In the genomic region with DNA sequence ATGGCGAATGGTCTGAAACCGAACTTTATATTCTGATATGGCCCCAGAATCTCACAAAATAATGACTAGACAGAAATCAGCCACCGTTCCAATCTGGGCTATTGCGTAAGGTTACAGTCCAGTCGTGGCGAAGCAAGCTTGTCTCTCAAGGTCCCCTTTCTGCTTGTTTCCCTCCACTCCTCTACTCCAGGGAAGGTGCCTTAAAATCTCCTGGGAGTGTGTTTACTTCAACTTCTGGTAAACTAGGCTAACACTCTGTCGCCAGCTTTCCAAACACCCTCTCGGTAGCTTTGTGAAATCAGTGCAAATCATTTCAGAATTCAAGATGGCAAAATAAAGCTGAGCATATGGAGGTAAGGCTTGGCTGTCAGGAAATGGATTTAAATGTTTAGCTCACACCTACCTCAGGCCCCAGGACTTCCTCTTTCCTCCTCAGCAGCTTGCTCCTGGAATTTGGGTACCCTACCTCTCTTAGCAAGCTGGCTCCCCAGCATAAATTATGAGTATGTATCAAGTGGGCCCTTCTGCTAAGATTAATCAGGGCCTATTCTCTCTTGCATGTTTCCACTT, we compare ENCODE assay signal across 16 mouse cellular contexts. TPM values are rescaled to one million over a fixed set of nuclear protein-coding genes. Genes with fewer than 3 reads are reported as not detected.
DNase-seq lines count a peak whose midpoint lies in the region; ATAC-seq and TF ChIP-seq lines count a peak whose summit lies in the region.
"Had no signal": no experiment of that assay in that cellular context is flagged by ENCODE, and none has a peak within 500 bp of the region (broad histone marks: within the 10 kb centered on the region; RNA-seq: fewer than 3 reads in every experiment).

No protein-coding gene starts in this region.

- H3K4me1 ChIP-seq in forebrain, embryonic 14.5 days (ENCODE audit: control insufficient read depth, insufficient read depth, low read length) = peaks cover 33% of the 10 kb centered on the region
- H3K4me1 ChIP-seq in hindbrain, postnatal 0 days (ENCODE audit: insufficient read depth, low read length) = no peaks in the 10 kb centered on the region; the same call in 1 of the 2 replicates
- H3K4me1 ChIP-seq in neural tube, embryonic 12.5 days = peaks cover 40% of the 10 kb centered on the region
- H3K4me1 ChIP-seq in intestine, postnatal 0 days (replicated peaks; ENCODE audit: control insufficient read depth, insufficient read depth, low read length) = no peaks in the 10 kb centered on the region

- 30% methylated on average over 8 of the region's 8 CpGs for WGBS in forebrain, embryonic 14.5 days
- 58% methylated on average over 8 of the region's 8 CpGs for WGBS in hindbrain, postnatal 0 days
- 45% methylated on average over 8 of the region's 8 CpGs for WGBS in neural tube, embryonic 12.5 days
- WGBS in intestine, postnatal 0 days = 50% methylated on average over 8 of the region's 8 CpGs

- no peaks in the 10 kb centered on the region for H3K9me3 ChIP-seq in forebrain, embryonic 14.5 days (replicated peaks; ENCODE audit: control insufficient read depth, low read length)
- H3K9me3 ChIP-seq in hindbrain, postnatal 0 days (ENCODE audit: low read length) = no peaks in the 10 kb centered on the region
- no peaks in the 10 kb centered on the region for H3K9me3 ChIP-seq in neural tube, embryonic 12.5 days
- no peaks in the 10 kb centered on the region for H3K9me3 ChIP-seq in intestine, postnatal 0 days (ENCODE audit: control insufficient read depth)
- H3K9me3 ChIP-seq: embryonic facial prominence, embryonic 15.5 days; liver, embryonic 13.5 days had no signal

- no peak for TF ChIP-seq CTCF in brain, embryonic 14.5 days (IDR thresholded peaks at IDR 0.05; ENCODE audit: borderline replicate concordance, extremely low read depth, insufficient read depth, insufficient read length)
- no peak for TF ChIP-seq CTCF in hindbrain, postnatal 0 days (IDR thresholded peaks at IDR 0.05; ENCODE audit: low read depth)
- no peak for TF ChIP-seq CTCF in intestine, postnatal 0 days (IDR thresholded peaks at IDR 0.05; ENCODE audit: low read depth)
- no peak for TF ChIP-seq CTCF in gastrocnemius, adult 2 months (IDR thresholded peaks at IDR 0.05)

- no peak for ATAC-seq in forebrain, embryonic 14.5 days
- ATAC-seq in hindbrain, postnatal 0 days = no peak
- no peak for ATAC-seq in neural tube, embryonic 12.5 days (ENCODE audit: low FRiP score, low read depth)
- no peak for ATAC-seq in intestine, postnatal 0 days
- ATAC-seq: CD4-positive, CD25-positive, alpha-beta regulatory T cell, adult 4 months had no signal

- no peaks in the 10 kb centered on the region for H3K27me3 ChIP-seq in forebrain, embryonic 14.5 days (replicated peaks; ENCODE audit: control insufficient read depth, insufficient read depth, low read length)
- H3K27me3 ChIP-seq in hindbrain, postnatal 0 days (ENCODE audit: insufficient read depth, low read length) = peaks cover 30% of the 10 kb centered on the region
- H3K27me3 ChIP-seq in neural tube, embryonic 12.5 days (replicated peaks) = peaks cover 22% of the 10 kb centered on the region
- H3K27me3 ChIP-seq in intestine, postnatal 0 days (replicated peaks; ENCODE audit: control insufficient read depth, insufficient read depth, low read length) = peaks cover 99% of the 10 kb centered on the region

- peak overlapping the region; percentile 79 for H3K4me3 ChIP-seq in forebrain, embryonic 14.5 days (ENCODE audit: low read depth, low read length)
- no peak overlapping the region for H3K4me3 ChIP-seq in hindbrain, postnatal 0 days (ENCODE audit: low read length)
- H3K4me3 ChIP-seq in neural tube, embryonic 12.5 days = 0 out of 2 replicates have a peak overlapping the region, but pooled peaks have one; percentile 11
- no peak overlapping the region for H3K4me3 ChIP-seq in intestine, postnatal 0 days (ENCODE audit: low read depth, low read length)
- no peak overlapping the region for H3K4me3 ChIP-seq in gastrocnemius, adult 2 months
- H3K4me3 ChIP-seq: embryonic facial prominence, embryonic 15.5 days; liver, embryonic 13.5 days; myocyte had no signal

- peak; percentile 86 for DNase-seq in brain, embryonic 14.5 days (ENCODE audit: low read depth)
- peak; percentile 73 for DNase-seq in forebrain, embryonic 14.5 days (ENCODE audit: low spot score)
- DNase-seq in hindbrain, postnatal 0 days (ENCODE audit: low spot score) = no peak
- no peak for DNase-seq in frontal cortex, postnatal 25 days (ENCODE audit: low spot score in 2 of 2)
- DNase-seq in gastrocnemius, adult 2 months = no peak
- DNase-seq: cerebellum, adult 9-10 months; kidney, adult 2 months; liver, embryonic 13.5 days; thymus, postnatal 14 days had no signal

- no peak for TF ChIP-seq POLR2A in brain, embryonic 14.5 days (IDR thresholded peaks at IDR 0.05; ENCODE audit: borderline replicate concordance, extremely low read depth, insufficient read depth, insufficient read length, poor library complexity, severe bottlenecking)

- H3K27ac ChIP-seq in forebrain, embryonic 14.5 days (ENCODE audit: low read depth, low read length) = peak overlapping the region; percentile 99
- H3K27ac ChIP-seq in hindbrain, postnatal 0 days = peak overlapping the region; percentile 88; the same call in 1 of the 2 replicates
- H3K27ac ChIP-seq in neural tube, embryonic 12.5 days = no peak overlapping the region
- H3K27ac ChIP-seq in intestine, postnatal 0 days (ENCODE audit: low read depth, low read length) = no peak overlapping the region
- no peak overlapping the region for H3K27ac ChIP-seq in gastrocnemius, adult 2 months
- H3K27ac ChIP-seq: embryonic facial prominence, embryonic 15.5 days; liver, embryonic 13.5 days; macrophage had no signal

- peaks cover 4% of the 10 kb centered on the region; the same call in 1 of the 2 replicates for H3K36me3 ChIP-seq in forebrain, embryonic 14.5 days (ENCODE audit: control insufficient read depth, insufficient read depth, low read length)
- H3K36me3 ChIP-seq in hindbrain, postnatal 0 days (ENCODE audit: insufficient read depth, low read length) = no peaks in the 10 kb centered on the region
- no peaks in the 10 kb centered on the region for H3K36me3 ChIP-seq in neural tube, embryonic 12.5 days
- H3K36me3 ChIP-seq in intestine, postnatal 0 days (ENCODE audit: control insufficient read depth, insufficient read depth) = no peaks in the 10 kb centered on the region
- H3K36me3 ChIP-seq: embryonic facial prominence, embryonic 15.5 days; liver, embryonic 13.5 days had no signal

- intact Hi-C loops in gastrocnemius, adult 2 months (cut with DNase I) = no loop called here

- H3K9ac ChIP-seq in forebrain, embryonic 14.5 days (ENCODE audit: low read length) = peak overlapping the region; percentile 89
- H3K9ac ChIP-seq in hindbrain, postnatal 0 days (replicated peaks; ENCODE audit: low read length) = no peak overlapping the region
- H3K9ac ChIP-seq in neural tube, embryonic 12.5 days = peak overlapping the region; percentile 9; the same call in 1 of the 2 replicates
- H3K9ac ChIP-seq in intestine, postnatal 0 days (ENCODE audit: low read depth, low read length) = no peak overlapping the region
- H3K9ac ChIP-seq: embryonic facial prominence, embryonic 15.5 days; liver, embryonic 13.5 days had no signal

- H3K4me2 ChIP-seq in forebrain, embryonic 14.5 days (ENCODE audit: low read length) = peak overlapping the region; percentile 90
- H3K4me2 ChIP-seq in hindbrain, postnatal 0 days (ENCODE audit: low read depth, low read length) = peak overlapping the region; percentile 56; the same call in 1 of the 2 replicates
- H3K4me2 ChIP-seq in neural tube, embryonic 12.5 days (replicated peaks) = peak overlapping the region; percentile 79
- no peak overlapping the region for H3K4me2 ChIP-seq in intestine, postnatal 0 days (replicated peaks; ENCODE audit: low read depth)
- H3K4me2 ChIP-seq: embryonic facial prominence, embryonic 15.5 days; liver, embryonic 13.5 days had no signal

RNA-seq across cellular contexts. Expression of gene Sox2, which starts 8.8 kb away (rescaled TPM):
- 101 and 119 TPM in 2 replicates for polyA plus RNA-seq in brain, embryonic 14.5 days (2012; rRNA removed)
- polyA plus RNA-seq in forebrain, embryonic 14.5 days (2014; fragmentation: Nextera tagmentation; extraction: Ambion mirVana) = 26.6 and 32.0 TPM in 2 replicates
- total RNA-seq in hindbrain, postnatal 0 days (2014; rRNA removed) = 68.1 and 80.2 TPM in 2 replicates
- polyA plus RNA-seq in hindbrain, postnatal 0 days (2015; fragmentation: Nextera tagmentation; extraction: Ambion mirVana) = 22.6 and 26.3 TPM in 2 replicates
- 48.0 and 49.7 TPM in 2 replicates for polyA plus RNA-seq in neural tube, embryonic 12.5 days (2016; fragmentation: Nextera tagmentation; extraction: Ambion mirVana)
- 0.25 and 0.33 TPM in 2 replicates for polyA plus RNA-seq in intestine, postnatal 0 days (2015; fragmentation: Nextera tagmentation; extraction: Ambion mirVana)
- not detected for total RNA-seq in gastrocnemius, adult 2 months (2021)
- total RNA-seq: heart, postnatal 25 days had no signal
- polyA plus RNA-seq: CD4-positive, CD25-positive, alpha-beta regulatory T cell, adult 4 months; liver, embryonic 13.5 days; macrophage; myocyte had no signal

Comparison
In these comparisons a context has a peak if more than half of its experiments do, and no peak if none do; other contexts are left out.
1. DNase-seq: peak in brain, embryonic 14.5 days (single experiment) and forebrain, embryonic 14.5 days (single experiment); none in hindbrain, postnatal 0 days (single experiment), frontal cortex, postnatal 25 days (0 of 2) and gastrocnemius, adult 2 months (single experiment).
2. H3K27ac ChIP-seq: peak in forebrain, embryonic 14.5 days (single experiment) and hindbrain, postnatal 0 days (single experiment); none in neural tube, embryonic 12.5 days (single experiment), intestine, postnatal 0 days (single experiment) and gastrocnemius, adult 2 months (single experiment).
3. H3K4me3 ChIP-seq: peak in forebrain, embryonic 14.5 days (single experiment) and neural tube, embryonic 12.5 days (single experiment); none in hindbrain, postnatal 0 days (single experiment), intestine, postnatal 0 days (single experiment) and gastrocnemius, adult 2 months (single experiment).
4. H3K9ac ChIP-seq: peak in forebrain, embryonic 14.5 days (single experiment) and neural tube, embryonic 12.5 days (single experiment); none in hindbrain, postnatal 0 days (single experiment) and intestine, postnatal 0 days (single experiment).
5. RNA of gene Sox2, which starts 8.8 kb away (polyA plus RNA-seq): 101 to 119 TPM in brain, embryonic 14.5 days, 48.0 to 49.7 TPM in neural tube, embryonic 12.5 days, 26.6 to 32.0 TPM in forebrain, embryonic 14.5 days and 22.6 to 26.3 TPM in hindbrain, postnatal 0 days; 0.25 to 0.33 TPM in intestine, postnatal 0 days; every median in the first group is over 10 times any median in the second.